Mouse (Mus musculus) erythroblast, embryonic 14.5 days (primary cell): Measurements from ENCODE around the gene Olfr519.

Source experiments
- GATA1 ChIP-seq: IDR thresholded peaks from 2 replicates; pipeline ENCODE4 v1.6.1; 2012; ENCODE audit warnings: low read length, inconsistent platforms, mixed read lengths
- TAL1 ChIP-seq: IDR thresholded peaks from 3 replicates; pipeline ENCODE4 v1.6.1; 2012; ENCODE audit warnings: low read length, inconsistent platforms, mixed read lengths

DNA sequence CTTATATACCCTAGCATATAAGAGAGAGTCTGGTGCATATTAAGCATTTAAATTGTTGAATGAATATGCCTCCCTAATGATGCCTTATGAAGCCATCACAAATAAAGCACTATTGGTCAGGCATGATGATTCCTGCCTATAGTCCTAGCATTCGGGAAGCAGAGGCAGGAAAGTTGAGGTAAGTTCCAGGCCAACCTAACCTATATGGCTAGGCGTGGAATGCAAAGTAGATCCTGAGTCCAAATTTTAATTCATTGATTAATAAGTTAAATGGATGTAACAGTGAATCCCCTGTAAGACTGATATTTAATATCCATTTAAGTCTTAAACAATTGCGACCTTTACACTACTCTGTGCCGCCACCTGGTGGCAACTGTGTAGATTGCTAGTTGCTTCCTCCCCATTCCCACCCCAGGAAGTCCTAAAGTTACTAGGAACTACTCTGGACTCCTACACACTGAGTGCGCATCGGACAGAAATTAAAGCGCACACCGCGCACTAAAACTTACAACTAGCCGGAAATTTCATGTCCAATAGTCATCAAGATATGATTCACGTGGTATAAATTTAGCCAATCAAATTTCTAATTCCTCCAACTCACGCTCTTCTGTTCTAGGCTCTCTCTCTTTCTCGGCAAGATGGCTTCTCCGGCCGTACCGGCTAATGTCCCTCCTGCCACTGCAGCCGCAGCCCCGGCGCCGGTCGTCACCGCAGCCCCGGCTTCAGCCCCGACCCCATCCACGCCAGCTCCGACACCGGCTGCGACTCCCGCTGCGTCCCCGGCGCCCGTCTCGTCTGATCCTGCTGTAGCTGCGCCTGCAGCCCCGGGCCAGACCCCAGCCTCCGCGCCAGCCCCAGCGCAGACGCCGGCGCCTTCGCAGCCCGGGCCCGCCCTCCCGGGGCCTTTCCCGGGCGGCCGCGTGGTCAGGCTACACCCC lies 39.8 kb upstream of the Olfr519 start, which contains the start of gene Eif3f:
- no peak for TF ChIP-seq GATA1
- no peak for TF ChIP-seq TAL1
